Mouse (Mus musculus) neural tube, embryonic 11.5 days (tissue): ENCODE measurements around the gene Atg4b. TPM values are rescaled to one million over a fixed set of nuclear protein-coding genes. Genes with fewer than 3 reads are reported as not detected.

ENCODE experiments used
- ATAC-seq: fragments of 200-750 bp; cut with Nextera tagmentation; 2 replicates; pipeline ENCODE4 v1.8.0; 2017; ENCODE audit warnings: moderate number of reproducible peaks, mild to moderate bottlenecking, moderate TSS enrichment, moderate library complexity; ENCODE audit not compliant: insufficient read depth, low FRiP score, low TSS enrichment
- DNase-seq: peaks from one replicate; pipeline ENCODE4 v3.0.0-alpha.2; 2015; ENCODE audit warnings: low spot score
- H3K27ac ChIP-seq: fragments of 300-500 bp; sonication (generic); 2 replicates; pipeline ENCODE4 v1.5.1; 2014; ENCODE audit warnings: low read depth, mild to moderate bottlenecking, low read length
- H3K27me3 ChIP-seq: fragments of 300-500 bp; sonication (generic); 2 replicates; pipeline ENCODE4 v1.6.1; 2014; ENCODE audit warnings: mild to moderate bottlenecking, low read length, mixed read lengths; ENCODE audit not compliant: control insufficient read depth, insufficient read depth
- H3K36me3 ChIP-seq: fragments of 300-500 bp; sonication (generic); 2 replicates; pipeline ENCODE4 v1.6.1; 2014; ENCODE audit warnings: mild to moderate bottlenecking, low read length, moderate library complexity, mixed read lengths; ENCODE audit not compliant: control insufficient read depth, insufficient read depth
- H3K4me1 ChIP-seq: fragments of 300-500 bp; sonication (generic); 2 replicates; pipeline ENCODE4 v1.6.1; 2014; ENCODE audit warnings: low read length, mixed read lengths; ENCODE audit not compliant: control insufficient read depth, insufficient read depth
- H3K4me2 ChIP-seq: fragments of 300-500 bp; sonication (generic); 2 replicates; pipeline ENCODE4 v1.6.1; 2014; ENCODE audit warnings: low read depth, mild to moderate bottlenecking, moderate library complexity
- H3K4me3 ChIP-seq: fragments of 300-500 bp; sonication (generic); 2 replicates; pipeline ENCODE4 v1.5.1; 2014; ENCODE audit warnings: low read depth, low read length
- H3K9ac ChIP-seq: fragments of 300-500 bp; sonication (generic); 2 replicates; pipeline ENCODE4 v1.6.1; 2014; ENCODE audit warnings: mild to moderate bottlenecking, low read length
- H3K9me3 ChIP-seq: fragments of 300-500 bp; sonication (generic); 2 replicates; pipeline ENCODE4 v1.6.1; 2016; ENCODE audit warnings: low read length; ENCODE audit not compliant: control insufficient read depth
- WGBS: fragments of 180-500 bp; shearing (Covaris S2); extraction: QIAGEN DNeasy Blood & Tissue Kit; methylation state at CpG from one replicate; pipeline ENCODE4 v1.1.7; 2014; 5-methylcytosine and 5-hydroxymethylcytosine counted together
- polyA plus RNA-seq: library from polyadenylated mRNA; unstranded; fragments of >200 nt; fragmentation: Nextera tagmentation; extraction: Ambion mirVana; gene quantifications from 2 replicates; pipeline ENCODE4 v1.2.1, GENCODE M21; 2014

Atg4b gene
- polyA plus RNA-seq, 1 experiment from 2014 or later, result 99.4 TPM

GRCm38 (mm10) chr1:93746179-93746578, 5.1 kb upstream of the Atg4b start:
- DNase-seq (no peak), ATAC-seq (no peak)
- Histone ChIP-seq H3K4me3 (no peak overlapping the region), H3K27ac (no peak overlapping the region), H3K36me3 (peaks cover 5% of the 10 kb centered on the region), H3K4me1 (no peaks in the 10 kb centered on the region), H3K4me2 (no peak overlapping the region), H3K9ac (no peak overlapping the region), H3K9me3 (no peaks in the 10 kb centered on the region), H3K27me3 (no peaks in the 10 kb centered on the region)
- WGBS, result 81% methylated on average over 5 of the region's 5 CpGs

- DNase-seq (no peak), ATAC-seq (no peak)
- 97% methylated on average over 1 of the region's 1 CpGs for WGBS
Measured at GRCm38 (mm10) chr1:93748539-93748938, 2.8 kb upstream of the Atg4b start.

GRCm38 (mm10) chr1:93753911-93754572, 2.7 kb downstream of the Atg4b start:
- H3K9me3 ChIP-seq, result no peaks in the 10 kb centered on the region
- peak overlapping the region; percentile 87 for H3K4me2 ChIP-seq
- under 1% methylated on average over 59 of the region's 59 CpGs for WGBS
- peak overlapping the region; percentile 85 for H3K9ac ChIP-seq
- no peaks in the 10 kb centered on the region for H3K27me3 ChIP-seq
- ATAC-seq (peak; percentile 8; the same call in 1 of the 2 replicates), DNase-seq (peak; percentile 56)
- peaks cover 6% of the 10 kb centered on the region; the same call in 1 of the 2 replicates for H3K4me1 ChIP-seq
- H3K27ac ChIP-seq, result peak overlapping the region; percentile 86
- H3K4me3 ChIP-seq, result peak overlapping the region; percentile 95
- peaks cover 5% of the 10 kb centered on the region for H3K36me3 ChIP-seq

More at GRCm38 (mm10) chr1:93748539-93748938, 2.8 kb upstream of the Atg4b start:
- Histone ChIP-seq H3K4me2 (no peak overlapping the region), H3K4me3 (no peak overlapping the region), H3K9ac (no peak overlapping the region), H3K4me1 (peaks cover 4% of the 10 kb centered on the region; the same call in 1 of the 2 replicates), H3K27ac (no peak overlapping the region), H3K27me3 (no peaks in the 10 kb centered on the region), H3K9me3 (no peaks in the 10 kb centered on the region), H3K36me3 (peaks cover 5% of the 10 kb centered on the region)

- peaks cover 4% of the 10 kb centered on the region for H3K36me3 ChIP-seq
- H3K27me3 ChIP-seq, result no peaks in the 10 kb centered on the region
- under 1% methylated on average over 106 of the region's 121 CpGs for WGBS
- peak within 1 kb of the TSS; percentile 85 for H3K9ac ChIP-seq
- peak within 1 kb of the TSS; percentile 87 for H3K4me2 ChIP-seq
- peak within 1 kb of the TSS; percentile 86 for H3K27ac ChIP-seq
- no peaks in the 10 kb centered on the region for H3K9me3 ChIP-seq
- ATAC-seq (peak; percentile 90), DNase-seq (peak; percentile 93)
- peak within 1 kb of the TSS; percentile 95 for H3K4me3 ChIP-seq
- H3K4me1 ChIP-seq, result peaks cover 6% of the 10 kb centered on the region; the same call in 1 of the 2 replicates
Measured at GRCm38 (mm10) chr1:93754573-93755290, 3.4 kb downstream of the Atg4b start, which contains the start of gene Thap4. Gene Thap4, minus strand, starts transcription at chr1:93754864.

GRCm38 (mm10) chr1:93755291-93755610, 4.0 kb downstream of the Atg4b start:
- DNase-seq (no peak), ATAC-seq (no peak)
- no peaks in the 10 kb centered on the region for H3K27me3 ChIP-seq
- peaks cover 3% of the 10 kb centered on the region; the same call in 1 of the 2 replicates for H3K36me3 ChIP-seq
- 0% methylated on average over 13 of the region's 13 CpGs for WGBS
- peak overlapping the region; percentile 87 for H3K4me2 ChIP-seq
- H3K27ac ChIP-seq, result peak overlapping the region; percentile 86
- peak overlapping the region; percentile 85 for H3K9ac ChIP-seq
- H3K4me3 ChIP-seq, result peak overlapping the region; percentile 95
- no peaks in the 10 kb centered on the region for H3K9me3 ChIP-seq
- peaks cover 6% of the 10 kb centered on the region; the same call in 1 of the 2 replicates for H3K4me1 ChIP-seq

- ATAC-seq (no peak), DNase-seq (no peak)
- H3K4me1 ChIP-seq, result peaks cover 6% of the 10 kb centered on the region; the same call in 1 of the 2 replicates
- H3K9ac ChIP-seq, result peak overlapping the region; percentile 85; the same call in 1 of the 2 replicates
- whole genome bisulfite sequencing, result 34% methylated on average over 6 of the region's 7 CpGs
- H3K27me3 ChIP-seq, result no peaks in the 10 kb centered on the region
- H3K4me2 ChIP-seq, result peak overlapping the region; percentile 87
- H3K4me3 ChIP-seq, result peak overlapping the region; percentile 95
- H3K27ac ChIP-seq, result no peak overlapping the region
- no peaks in the 10 kb centered on the region for H3K9me3 ChIP-seq
- H3K36me3 ChIP-seq, result no peaks in the 10 kb centered on the region
Measured at GRCm38 (mm10) chr1:93755618-93756017, 4.3 kb downstream of the Atg4b start.

- no peaks in the 10 kb centered on the region for H3K36me3 ChIP-seq
- DNase-seq (no peak), ATAC-seq (no peak)
- H3K9me3 ChIP-seq, result no peaks in the 10 kb centered on the region
- H3K9ac ChIP-seq, result no peak overlapping the region
- H3K27ac ChIP-seq, result no peak overlapping the region
- no peaks in the 10 kb centered on the region for H3K27me3 ChIP-seq
- H3K4me3 ChIP-seq, result no peak overlapping the region
- H3K4me1 ChIP-seq, result peaks cover 6% of the 10 kb centered on the region; the same call in 1 of the 2 replicates
- peak overlapping the region; percentile 87; the same call in 1 of the 2 replicates for H3K4me2 ChIP-seq
Measured at GRCm38 (mm10) chr1:93756154-93756553, 4.9 kb downstream of the Atg4b start.

GRCm38 (mm10) chr1:93760076-93760475, 8.8 kb downstream of the Atg4b start:
- WGBS, result 100% methylated on average over 1 of the region's 1 CpGs
- H3K9me3 ChIP-seq, result no peaks in the 10 kb centered on the region
- ATAC-seq, result no peak
- no peak overlapping the region for H3K27ac ChIP-seq
- no peaks in the 10 kb centered on the region for H3K36me3 ChIP-seq
- H3K9ac ChIP-seq, result no peak overlapping the region
- H3K4me1 ChIP-seq, result no peaks in the 10 kb centered on the region
- DNase-seq, result no peak
- H3K27me3 ChIP-seq, result no peaks in the 10 kb centered on the region
- H3K4me2 ChIP-seq, result no peak overlapping the region
- H3K4me3 ChIP-seq, result no peak overlapping the region
